Comparison of ENCODE assay signal across 23 mouse cellular contexts in genomic region chr2:65223956-65224735, GRCm38 (mm10). TPM values are rescaled to one million over a fixed set of nuclear protein-coding genes. Genes with fewer than 3 reads are reported as not detected.
DNase-seq lines count a peak whose midpoint lies in the region; ATAC-seq and TF ChIP-seq lines count a peak whose summit lies in the region.
"Had no signal": no experiment of that assay in that cellular context is flagged by ENCODE, and none has a peak within 500 bp of the region (broad histone marks: within the 10 kb centered on the region; RNA-seq: fewer than 3 reads in every experiment).

No protein-coding gene starts in this region.

- TF ChIP-seq EP300 in liver, postnatal 0 days (IDR thresholded peaks at IDR 0.05; ENCODE audit: low read depth), result no peak

- no peak for TF ChIP-seq CTCF in liver, postnatal 0 days (IDR thresholded peaks at IDR 0.05; ENCODE audit: low read depth)

- H3K27ac ChIP-seq in intestine, embryonic 15.5 days, result no peak overlapping the region
- no peak overlapping the region for H3K27ac ChIP-seq in intestine, embryonic 16.5 days (ENCODE audit: low read length)
- peak overlapping the region; percentile 34; the same call in 1 of the 2 replicates for H3K27ac ChIP-seq in liver, postnatal 0 days (ENCODE audit: low read depth)
- H3K27ac ChIP-seq in liver, embryonic 12.5 days, result no peak overlapping the region
- H3K27ac ChIP-seq in forebrain, embryonic 13.5 days, result no peak overlapping the region
- H3K27ac ChIP-seq: hindbrain, embryonic 14.5 days; layer of hippocampus, adult 2 months; liver, embryonic 13.5 days; midbrain, embryonic 12.5 days; stomach, postnatal 0 days had no signal

- 0 out of 2 replicates have a peak, but pooled peaks cover 3% of the 10 kb centered on the region for H3K4me1 ChIP-seq in intestine, embryonic 15.5 days (replicated peaks)
- peaks cover 19% of the 10 kb centered on the region for H3K4me1 ChIP-seq in intestine, embryonic 16.5 days (ENCODE audit: control insufficient read depth, insufficient read depth, low read length)
- peaks cover 12% of the 10 kb centered on the region for H3K4me1 ChIP-seq in liver, postnatal 0 days (ENCODE audit: insufficient read depth)
- H3K4me1 ChIP-seq in liver, embryonic 12.5 days, result no peaks in the 10 kb centered on the region
- no peaks in the 10 kb centered on the region for H3K4me1 ChIP-seq in forebrain, embryonic 13.5 days
- H3K4me1 ChIP-seq: liver, embryonic 13.5 days had no signal

- 53% methylated on average over 12 of the region's 12 CpGs for WGBS in intestine, embryonic 15.5 days
- WGBS in intestine, embryonic 16.5 days, result 56% methylated on average over 12 of the region's 12 CpGs
- WGBS in liver, postnatal 0 days (ENCODE audit: insufficient replicate concordance), result 67% methylated on average over 12 of the region's 12 CpGs
- WGBS in liver, embryonic 12.5 days (ENCODE audit: insufficient replicate concordance), result 64% methylated on average over 12 of the region's 12 CpGs
- 83% methylated on average over 12 of the region's 12 CpGs for WGBS in forebrain, embryonic 13.5 days

- no peaks in the 10 kb centered on the region for H3K27me3 ChIP-seq in intestine, embryonic 15.5 days (replicated peaks)
- no peaks in the 10 kb centered on the region for H3K27me3 ChIP-seq in intestine, embryonic 16.5 days (replicated peaks; ENCODE audit: control insufficient read depth, insufficient read depth, low read length)
- no peaks in the 10 kb centered on the region for H3K27me3 ChIP-seq in liver, postnatal 0 days (ENCODE audit: insufficient read depth, low read length)
- H3K27me3 ChIP-seq in liver, embryonic 12.5 days (replicated peaks), result no peaks in the 10 kb centered on the region
- no peaks in the 10 kb centered on the region for H3K27me3 ChIP-seq in forebrain, embryonic 13.5 days
- H3K27me3 ChIP-seq: liver, embryonic 13.5 days; midbrain, embryonic 12.5 days had no signal

- H3K9ac ChIP-seq in intestine, embryonic 15.5 days, result 0 out of 2 replicates have a peak overlapping the region, but pooled peaks have one; percentile 10
- H3K9ac ChIP-seq in intestine, embryonic 16.5 days (ENCODE audit: low read depth, low read length), result no peak overlapping the region
- H3K9ac ChIP-seq in liver, postnatal 0 days (replicated peaks), result no peak overlapping the region
- no peak overlapping the region for H3K9ac ChIP-seq in liver, embryonic 12.5 days
- H3K9ac ChIP-seq in forebrain, embryonic 13.5 days, result no peak overlapping the region
- H3K9ac ChIP-seq: hindbrain, embryonic 14.5 days; liver, embryonic 13.5 days; midbrain, embryonic 12.5 days had no signal

- H3K4me2 ChIP-seq in intestine, embryonic 15.5 days (replicated peaks), result no peak overlapping the region
- H3K4me2 ChIP-seq in intestine, embryonic 16.5 days (ENCODE audit: low read depth, low read length), result no peak overlapping the region
- no peak overlapping the region for H3K4me2 ChIP-seq in liver, postnatal 0 days (ENCODE audit: low read depth, low read length)
- H3K4me2 ChIP-seq in liver, embryonic 12.5 days, result no peak overlapping the region
- H3K4me2 ChIP-seq in forebrain, embryonic 13.5 days, result no peak overlapping the region
- H3K4me2 ChIP-seq: hindbrain, embryonic 14.5 days; liver, embryonic 13.5 days; midbrain, embryonic 12.5 days had no signal

- H3K36me3 ChIP-seq in intestine, embryonic 15.5 days, result no peaks in the 10 kb centered on the region
- H3K36me3 ChIP-seq in intestine, embryonic 16.5 days (ENCODE audit: control insufficient read depth, insufficient read depth, low read length), result no peaks in the 10 kb centered on the region
- H3K36me3 ChIP-seq in liver, postnatal 0 days (replicated peaks; ENCODE audit: insufficient read depth, low read length), result no peaks in the 10 kb centered on the region
- no peaks in the 10 kb centered on the region for H3K36me3 ChIP-seq in liver, embryonic 12.5 days
- no peaks in the 10 kb centered on the region for H3K36me3 ChIP-seq in forebrain, embryonic 13.5 days (ENCODE audit: poor library complexity, severe bottlenecking)
- H3K36me3 ChIP-seq: liver, embryonic 13.5 days; midbrain, embryonic 12.5 days had no signal

- no peak for ATAC-seq in intestine, embryonic 15.5 days
- ATAC-seq in intestine, embryonic 16.5 days, result no peak
- no peak for ATAC-seq in liver, postnatal 0 days
- no peak for ATAC-seq in liver, embryonic 12.5 days
- no peak for ATAC-seq in forebrain, embryonic 13.5 days
- ATAC-seq: activated CD4-positive, CD25-positive, alpha-beta regulatory T cell, adult 4 months; forebrain, embryonic 14.5 days; inflammation-experienced regulatory T-cells, adult 6 months had no signal

- H3K4me3 ChIP-seq in intestine, embryonic 15.5 days (replicated peaks), result no peak overlapping the region
- no peak overlapping the region for H3K4me3 ChIP-seq in intestine, embryonic 16.5 days (ENCODE audit: low read length)
- no peak overlapping the region for H3K4me3 ChIP-seq in liver, postnatal 0 days (ENCODE audit: low read depth, low read length)
- H3K4me3 ChIP-seq in liver, embryonic 12.5 days, result no peak overlapping the region
- H3K4me3 ChIP-seq in forebrain, embryonic 13.5 days, result no peak overlapping the region
- H3K4me3 ChIP-seq: layer of hippocampus, adult 2 months; liver, embryonic 13.5 days; midbrain, embryonic 12.5 days had no signal

- H3K9me3 ChIP-seq in intestine, embryonic 15.5 days, result no peaks in the 10 kb centered on the region
- H3K9me3 ChIP-seq in intestine, embryonic 16.5 days (ENCODE audit: control insufficient read depth, low read length), result no peaks in the 10 kb centered on the region
- no peaks in the 10 kb centered on the region for H3K9me3 ChIP-seq in liver, postnatal 0 days (ENCODE audit: low read length)
- no peaks in the 10 kb centered on the region for H3K9me3 ChIP-seq in liver, embryonic 12.5 days (replicated peaks)
- H3K9me3 ChIP-seq in forebrain, embryonic 13.5 days (replicated peaks), result no peaks in the 10 kb centered on the region
- H3K9me3 ChIP-seq: liver, embryonic 13.5 days; midbrain, embryonic 12.5 days had no signal

- DNase-seq in liver, postnatal 0 days, result no peak
- DNase-seq in adrenal gland, adult 8-10 months, result peak; percentile 87
- peak; percentile 77 for DNase-seq in adrenal gland, postnatal 14 days
- DNase-seq: cerebellum, adult 8-10 months; gastrocnemius, postnatal 25 days; heart, postnatal 4 days; liver, embryonic 13.5 days; lung, postnatal 10 days; right cerebral cortex, postnatal 14 days; thymus, adult 2 months; thymus, postnatal 4 days had no signal

RNA-seq across cellular contexts. Expression of gene Cobll1, which starts 15.1 kb away (rescaled TPM):
- 19.9 and 21.9 TPM in 2 replicates for polyA plus RNA-seq in intestine, embryonic 15.5 days (2015; fragmentation: Nextera tagmentation; extraction: Ambion mirVana)
- polyA plus RNA-seq in intestine, embryonic 16.5 days (2015; fragmentation: Nextera tagmentation; extraction: Ambion mirVana), result 20.2 and 23.6 TPM in 2 replicates
- 6.7 and 7.0 TPM in 2 replicates for polyA plus RNA-seq in liver, postnatal 0 days (2015; fragmentation: Nextera tagmentation; extraction: Ambion mirVana)
- 4.3 and 4.4 TPM in 2 replicates for polyA plus RNA-seq in liver, embryonic 12.5 days (2016; fragmentation: Nextera tagmentation; extraction: Ambion mirVana)
- total RNA-seq in adrenal gland, adult 8-10 months (2022), result 100 to 1,000 TPM; 247 to 481 (median 339) TPM
- total RNA-seq in adrenal gland, postnatal 14 days (2021), result 189 and 216 TPM in 2 replicates
- 2.2 and 2.7 TPM in 2 replicates for polyA plus RNA-seq in forebrain, embryonic 13.5 days (2015; fragmentation: Nextera tagmentation; extraction: Ambion mirVana)
- total RNA-seq: MEL had no signal
